Mouse (Mus musculus): ENCODE results near the gene Slc26a1. TPM values are rescaled to one million over a fixed set of nuclear protein-coding genes. Genes with fewer than 3 reads are reported as not detected.

Gene Slc26a1
- polyA plus RNA-seq, 1 experiment from 2014 or later: 0.97 TPM

DNA sequence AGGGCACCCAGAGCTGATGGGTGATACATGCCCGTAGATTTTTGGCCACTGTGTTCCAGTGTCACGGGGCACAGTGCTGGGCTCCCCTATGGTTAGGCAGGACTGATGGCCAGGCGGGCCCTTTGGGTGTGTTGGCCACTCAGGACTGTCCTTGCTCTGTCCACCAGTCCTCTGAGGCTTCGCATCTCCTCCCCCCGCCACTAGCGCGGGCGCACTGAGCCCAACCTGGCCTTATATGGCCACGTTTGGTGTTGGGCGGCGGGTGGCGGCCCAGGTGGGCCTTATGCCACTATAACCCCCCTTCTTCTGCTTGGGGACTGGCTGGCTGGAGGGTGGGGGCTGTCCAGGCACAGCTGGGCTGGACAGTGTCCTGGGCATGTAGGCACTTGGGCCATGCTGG is 20.5 kb upstream of the Slc26a1 start:
- no peak overlapping the region for H3K27ac ChIP-seq (ENCODE audit: low read depth, low read length)
- H3K4me3 ChIP-seq (ENCODE audit: low read depth, low read length): no peak overlapping the region
- H3K36me3 ChIP-seq (ENCODE audit: control insufficient read depth, insufficient read depth, low read length): no peaks in the 10 kb centered on the region
- no peaks in the 10 kb centered on the region for H3K9me3 ChIP-seq (ENCODE audit: control insufficient read depth, low read length)
- 96% methylated on average over 12 of the region's 12 CpGs for WGBS
- no peak for ATAC-seq (ENCODE audit: insufficient read depth, low FRiP score, low TSS enrichment)
- H3K4me2 ChIP-seq (ENCODE audit: low read depth): no peak overlapping the region
- peaks cover 4% of the 10 kb centered on the region; the same call in 1 of the 2 replicates for H3K27me3 ChIP-seq (ENCODE audit: control insufficient read depth, insufficient read depth, low read length)
- DNase-seq (ENCODE audit: low spot score): no peak
- H3K9ac ChIP-seq (ENCODE audit: low read length): no peak overlapping the region
- H3K4me1 ChIP-seq (ENCODE audit: control insufficient read depth, insufficient read depth, low read length): peaks cover 39% of the 10 kb centered on the region

DNA sequence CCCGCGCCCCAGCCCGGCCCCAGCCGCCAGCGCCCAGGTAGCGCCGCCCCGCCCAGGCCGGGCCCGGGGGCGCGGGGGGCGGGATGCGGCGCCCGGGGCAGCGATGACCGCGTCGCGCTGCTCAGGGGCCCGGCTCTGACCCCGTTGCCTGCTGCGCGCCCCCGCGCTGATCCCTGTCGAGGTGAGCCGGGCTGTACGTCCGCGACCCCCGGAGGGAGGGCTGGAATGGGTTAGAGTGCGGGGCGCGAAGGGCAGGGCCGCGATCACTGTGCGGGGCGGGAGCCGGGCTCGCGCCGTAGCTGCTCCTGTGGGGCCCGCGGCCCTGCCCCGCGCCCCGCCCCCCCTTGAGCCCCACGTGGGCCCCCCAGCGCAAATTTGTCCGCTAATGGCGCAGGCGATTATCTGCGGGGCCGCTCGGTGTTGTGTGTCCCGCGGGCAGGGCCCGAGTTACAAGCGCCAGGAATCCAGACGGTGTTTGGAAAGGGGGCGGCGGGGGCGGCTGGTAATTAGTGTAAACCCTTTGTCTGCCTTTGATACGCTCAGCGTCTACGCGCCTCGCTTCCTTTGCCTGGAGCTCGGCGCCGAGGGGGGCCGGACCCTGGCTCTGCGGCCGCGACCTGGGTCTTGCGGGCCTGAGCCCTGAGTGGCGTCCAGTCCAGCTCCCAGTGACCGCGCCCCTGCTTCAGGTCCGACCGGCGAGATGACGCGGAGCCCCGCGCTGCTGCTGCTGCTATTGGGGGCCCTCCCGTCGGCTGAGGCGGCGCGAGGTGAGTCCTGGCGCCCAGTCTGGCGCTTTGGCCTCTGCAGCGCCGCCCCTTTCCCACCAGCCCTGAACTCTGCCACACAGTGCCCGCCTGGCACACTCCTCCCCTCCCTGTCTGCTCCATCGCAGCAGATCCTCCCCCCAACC is 19.2 kb upstream of the Slc26a1 start:
- H3K36me3 ChIP-seq (ENCODE audit: control insufficient read depth, insufficient read depth, low read length): no peaks in the 10 kb centered on the region
- 0 out of 2 replicates have a peak overlapping the region, but pooled peaks have one; percentile 27 for H3K27ac ChIP-seq (ENCODE audit: low read depth, low read length)
- ATAC-seq (ENCODE audit: insufficient read depth, low FRiP score, low TSS enrichment): peak; percentile 33
- WGBS: under 1% methylated on average over 94 of the region's 99 CpGs
- H3K4me3 ChIP-seq (ENCODE audit: low read depth, low read length): peak overlapping the region; percentile 95
- H3K4me2 ChIP-seq (ENCODE audit: low read depth): peak overlapping the region; percentile 78
- H3K9me3 ChIP-seq (ENCODE audit: control insufficient read depth, low read length): no peaks in the 10 kb centered on the region
- H3K9ac ChIP-seq (ENCODE audit: low read length): peak overlapping the region; percentile 75
- H3K27me3 ChIP-seq (ENCODE audit: control insufficient read depth, insufficient read depth, low read length): peaks cover 4% of the 10 kb centered on the region; the same call in 1 of the 2 replicates
- peak; percentile 40 for DNase-seq (ENCODE audit: low spot score)
- peaks cover 39% of the 10 kb centered on the region for H3K4me1 ChIP-seq (ENCODE audit: control insufficient read depth, insufficient read depth, low read length)

DNA sequence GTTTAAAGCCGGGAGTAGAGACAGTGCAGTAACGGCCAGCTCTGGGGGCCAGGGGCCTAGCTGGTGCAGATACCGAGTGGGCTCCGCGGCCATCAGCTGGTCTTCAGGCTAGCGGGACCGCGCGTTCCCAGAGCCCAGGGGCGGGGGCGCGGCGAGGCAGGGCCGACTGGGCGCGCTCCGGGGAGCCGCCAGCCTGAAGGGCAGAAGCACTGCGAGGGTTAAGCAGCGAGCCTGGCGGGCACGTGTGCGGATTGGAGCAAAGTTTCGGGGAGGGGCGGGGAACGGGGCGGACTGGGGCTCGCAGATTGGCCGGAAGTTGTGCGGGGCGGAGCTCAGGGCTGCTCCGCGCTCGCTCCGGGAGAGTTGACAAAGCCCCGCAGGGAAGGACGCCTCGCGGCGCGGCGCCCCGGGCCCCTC is 18.5 kb upstream of the Slc26a1 start:
- H3K27ac ChIP-seq (ENCODE audit: low read depth, low read length): no peak overlapping the region
- DNase-seq (ENCODE audit: low spot score) (peak; percentile 93), ATAC-seq (ENCODE audit: insufficient read depth, low FRiP score, low TSS enrichment) (peak; percentile 90)
- peaks cover 39% of the 10 kb centered on the region for H3K4me1 ChIP-seq (ENCODE audit: control insufficient read depth, insufficient read depth, low read length)
- H3K9ac ChIP-seq (ENCODE audit: low read length): peak overlapping the region; percentile 75
- H3K4me3 ChIP-seq (ENCODE audit: low read depth, low read length): peak overlapping the region; percentile 95
- H3K4me2 ChIP-seq (ENCODE audit: low read depth): peak overlapping the region; percentile 78
- H3K27me3 ChIP-seq (ENCODE audit: control insufficient read depth, insufficient read depth, low read length): peaks cover 4% of the 10 kb centered on the region; the same call in 1 of the 2 replicates
- H3K9me3 ChIP-seq (ENCODE audit: control insufficient read depth, low read length): no peaks in the 10 kb centered on the region
- under 1% methylated on average over 38 of the region's 43 CpGs for WGBS
- H3K36me3 ChIP-seq (ENCODE audit: control insufficient read depth, insufficient read depth, low read length): no peaks in the 10 kb centered on the region

DNA sequence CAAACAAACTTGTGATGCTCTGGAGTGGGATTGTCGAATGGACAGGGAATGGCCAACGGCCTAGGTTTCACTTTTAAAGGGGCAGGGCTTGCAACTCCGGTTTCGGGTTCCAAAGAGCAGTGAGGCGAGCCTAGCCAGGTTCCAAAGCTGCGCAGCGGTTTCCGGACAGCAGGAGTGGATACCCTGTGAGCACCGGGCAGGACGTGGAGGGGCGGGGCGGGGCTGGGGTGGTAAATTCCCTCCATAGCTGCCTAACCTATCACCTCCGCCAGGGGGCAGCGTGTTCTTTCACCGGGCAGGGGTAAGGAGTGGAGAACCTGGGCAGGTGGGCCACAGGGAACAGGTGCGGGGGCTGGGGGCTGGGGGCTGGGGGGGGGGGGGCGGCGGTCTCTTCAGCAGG is 16.9 kb upstream of the Slc26a1 start, which contains the start of gene Fgfrl1:
TSS of gene Fgfrl1 (plus strand) at position 112 of the 400 bp plus-strand sequence.
- under 1% methylated on average over 14 of the region's 18 CpGs for WGBS
- H3K4me2 ChIP-seq (ENCODE audit: low read depth): peak within 1 kb of the TSS; percentile 78

DNA sequence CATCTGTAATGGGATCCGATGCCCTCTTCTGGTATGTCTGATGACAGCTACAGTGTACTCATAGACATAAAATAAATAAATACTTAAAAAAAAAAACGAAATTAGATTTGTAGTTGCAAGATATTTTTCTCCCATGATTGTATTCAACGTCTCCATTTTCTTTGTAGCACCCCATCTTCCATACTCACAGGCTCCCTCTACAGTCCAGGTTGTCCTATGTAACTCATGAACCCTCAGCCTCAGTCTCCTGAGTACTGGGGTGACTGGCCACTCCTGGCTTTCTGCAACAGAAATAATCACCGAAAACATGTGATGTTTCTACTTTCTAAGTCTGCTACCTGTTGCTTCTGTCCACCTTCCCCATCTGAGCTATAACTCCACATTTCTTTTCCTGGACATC is 15.8 kb upstream of the Slc26a1 start:
- Histone ChIP-seq H3K9me3 (ENCODE audit: control insufficient read depth, low read length) (no peaks in the 10 kb centered on the region), H3K4me2 (ENCODE audit: low read depth) (no peak overlapping the region), H3K27ac (ENCODE audit: low read depth, low read length) (no peak overlapping the region), H3K9ac (ENCODE audit: low read length) (no peak overlapping the region), H3K36me3 (ENCODE audit: control insufficient read depth, insufficient read depth, low read length) (no peaks in the 10 kb centered on the region), H3K4me1 (ENCODE audit: control insufficient read depth, insufficient read depth, low read length) (peaks cover 14% of the 10 kb centered on the region), H3K4me3 (ENCODE audit: low read depth, low read length) (no peak overlapping the region), H3K27me3 (ENCODE audit: control insufficient read depth, insufficient read depth, low read length) (peaks cover 4% of the 10 kb centered on the region; the same call in 1 of the 2 replicates)
- WGBS: 81% methylated on average over 4 of the region's 4 CpGs
- ATAC-seq (ENCODE audit: insufficient read depth, low FRiP score, low TSS enrichment) (no peak), DNase-seq (ENCODE audit: low spot score) (no peak)

More for the DNA sequence above, 16.9 kb upstream of the Slc26a1 start, which contains the start of gene Fgfrl1:
- Histone ChIP-seq H3K36me3 (ENCODE audit: control insufficient read depth, insufficient read depth, low read length) (no peaks in the 10 kb centered on the region), H3K27me3 (ENCODE audit: control insufficient read depth, insufficient read depth, low read length) (peaks cover 4% of the 10 kb centered on the region; the same call in 1 of the 2 replicates), H3K9ac (ENCODE audit: low read length) (no peak within 1 kb of the TSS), H3K9me3 (ENCODE audit: control insufficient read depth, low read length) (no peaks in the 10 kb centered on the region), H3K4me3 (ENCODE audit: low read depth, low read length) (peak within 1 kb of the TSS; percentile 95), H3K4me1 (ENCODE audit: control insufficient read depth, insufficient read depth, low read length) (peaks cover 24% of the 10 kb centered on the region), H3K27ac (ENCODE audit: low read depth, low read length) (no peak within 1 kb of the TSS)
- DNase-seq (ENCODE audit: low spot score) (peak; percentile 45), ATAC-seq (ENCODE audit: insufficient read depth, low FRiP score, low TSS enrichment) (no peak)

DNA sequence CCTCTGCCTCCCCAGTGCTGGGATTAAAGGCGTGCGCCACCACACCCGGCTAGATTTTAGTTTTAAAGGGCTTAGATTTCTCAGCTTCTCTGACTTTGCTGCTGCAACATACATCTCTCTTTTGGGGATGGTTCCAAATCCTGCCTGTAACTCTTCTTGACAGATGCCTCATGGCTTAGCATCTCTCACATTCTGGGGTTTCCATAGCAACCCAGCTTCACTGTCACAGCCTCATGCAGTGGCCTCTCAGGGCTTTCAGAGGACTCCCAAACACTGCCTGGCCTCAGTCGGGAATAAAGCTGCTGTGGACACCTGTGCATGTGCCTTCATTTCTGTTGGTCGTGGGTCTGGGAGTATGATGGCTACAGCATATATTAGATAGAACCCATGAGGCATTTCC is 13.7 kb upstream of the Slc26a1 start:
- H3K27ac ChIP-seq (ENCODE audit: low read depth, low read length): no peak overlapping the region
- WGBS: 70% methylated on average over 5 of the region's 5 CpGs

DNA sequence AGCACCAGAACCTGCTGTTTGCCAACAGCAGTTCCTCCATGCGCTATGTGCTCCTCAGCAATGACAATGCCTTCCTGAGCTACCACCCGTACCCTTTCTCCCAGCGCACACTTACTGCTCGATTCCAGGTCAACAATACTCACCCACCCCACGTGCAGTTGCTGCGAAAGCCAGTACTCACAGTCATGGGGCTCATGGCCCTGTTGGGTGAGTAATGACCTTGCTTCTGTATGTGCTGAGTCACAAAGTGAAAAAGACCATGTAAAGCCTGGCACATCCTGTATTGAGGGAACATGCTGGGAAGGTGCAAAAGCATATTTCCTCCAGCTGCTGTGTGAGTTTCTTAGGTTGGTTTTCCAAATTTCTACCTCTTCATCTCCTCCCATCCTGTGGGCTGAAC is 5.5 kb upstream of the Slc26a1 start:
- H3K9ac ChIP-seq (ENCODE audit: low read length): no peak overlapping the region
- no peaks in the 10 kb centered on the region for H3K9me3 ChIP-seq (ENCODE audit: control insufficient read depth, low read length)
- no peak overlapping the region for H3K4me2 ChIP-seq (ENCODE audit: low read depth)
- H3K27me3 ChIP-seq (ENCODE audit: control insufficient read depth, insufficient read depth, low read length): no peaks in the 10 kb centered on the region
- no peak overlapping the region for H3K4me3 ChIP-seq (ENCODE audit: low read depth, low read length)
- no peaks in the 10 kb centered on the region for H3K36me3 ChIP-seq (ENCODE audit: control insufficient read depth, insufficient read depth, low read length)
- ATAC-seq (ENCODE audit: insufficient read depth, low FRiP score, low TSS enrichment) (no peak), DNase-seq (ENCODE audit: low spot score) (no peak)
- 92% methylated on average over 6 of the region's 6 CpGs for WGBS
- no peak overlapping the region for H3K27ac ChIP-seq (ENCODE audit: low read depth, low read length)
- peaks cover 2% of the 10 kb centered on the region; the same call in 1 of the 2 replicates for H3K4me1 ChIP-seq (ENCODE audit: control insufficient read depth, insufficient read depth, low read length)

More for the DNA sequence above, 13.7 kb upstream of the Slc26a1 start:
- H3K9ac ChIP-seq (ENCODE audit: low read length): no peak overlapping the region
- H3K9me3 ChIP-seq (ENCODE audit: control insufficient read depth, low read length): no peaks in the 10 kb centered on the region
- H3K4me2 ChIP-seq (ENCODE audit: low read depth): no peak overlapping the region
- DNase-seq (ENCODE audit: low spot score): no peak
- no peak for ATAC-seq (ENCODE audit: insufficient read depth, low FRiP score, low TSS enrichment)
- H3K27me3 ChIP-seq (ENCODE audit: control insufficient read depth, insufficient read depth, low read length): peaks cover 4% of the 10 kb centered on the region; the same call in 1 of the 2 replicates
- H3K4me1 ChIP-seq (ENCODE audit: control insufficient read depth, insufficient read depth, low read length): no peaks in the 10 kb centered on the region
- H3K4me3 ChIP-seq (ENCODE audit: low read depth, low read length): no peak overlapping the region
- no peaks in the 10 kb centered on the region for H3K36me3 ChIP-seq (ENCODE audit: control insufficient read depth, insufficient read depth, low read length)

DNA sequence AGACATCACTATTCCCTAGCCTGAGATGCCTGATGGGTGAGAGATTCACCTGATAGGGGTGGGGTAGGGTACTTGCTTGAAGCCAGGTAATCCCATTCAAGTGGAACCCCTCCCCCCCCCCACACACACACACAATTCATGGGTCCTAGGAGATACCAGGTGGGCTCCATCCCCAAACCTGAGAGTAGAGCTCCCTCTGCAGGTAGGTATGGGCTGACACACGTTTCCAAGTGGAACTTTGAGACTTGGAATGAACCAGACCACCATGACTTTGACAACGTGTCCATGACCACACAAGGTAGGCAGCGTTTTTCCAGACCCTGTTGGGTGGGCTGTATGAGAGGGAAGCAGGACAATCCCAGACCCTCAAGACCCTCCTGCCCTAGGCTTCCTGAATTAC is 4.5 kb upstream of the Slc26a1 start:
- Histone ChIP-seq H3K36me3 (ENCODE audit: control insufficient read depth, insufficient read depth, low read length) (no peaks in the 10 kb centered on the region), H3K4me1 (ENCODE audit: control insufficient read depth, insufficient read depth, low read length) (peaks cover 2% of the 10 kb centered on the region; the same call in 1 of the 2 replicates), H3K9ac (ENCODE audit: low read length) (no peak overlapping the region), H3K4me2 (ENCODE audit: low read depth) (no peak overlapping the region), H3K27ac (ENCODE audit: low read depth, low read length) (no peak overlapping the region), H3K9me3 (ENCODE audit: control insufficient read depth, low read length) (no peaks in the 10 kb centered on the region), H3K27me3 (ENCODE audit: control insufficient read depth, insufficient read depth, low read length) (no peaks in the 10 kb centered on the region), H3K4me3 (ENCODE audit: low read depth, low read length) (no peak overlapping the region)
- no peak for ATAC-seq (ENCODE audit: insufficient read depth, low FRiP score, low TSS enrichment)
- 60% methylated on average over 3 of the region's 3 CpGs for WGBS
- DNase-seq (ENCODE audit: low spot score): no peak

Measured in neural tube, embryonic 11.5 days (tissue).